In the genomic region with DNA sequence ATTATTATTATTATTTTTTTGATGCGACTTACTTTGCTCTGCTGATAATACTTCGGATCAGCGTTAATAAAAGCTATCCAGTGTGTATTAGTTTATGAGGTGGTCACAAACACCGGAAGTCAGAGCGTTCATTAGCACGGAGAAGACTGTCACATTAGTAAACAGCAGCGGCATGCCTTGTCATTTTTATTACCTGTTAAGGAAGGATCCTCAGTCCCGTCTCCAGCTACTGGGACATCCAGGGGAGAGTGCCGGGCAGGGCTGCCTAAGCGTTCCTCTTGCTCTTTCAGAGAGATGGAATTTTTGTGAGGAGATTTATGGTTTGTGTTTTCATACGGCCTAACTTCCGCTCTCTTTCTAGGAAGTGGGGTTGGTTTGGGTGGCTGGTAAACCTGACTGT, we compare ENCODE assay signal across 36 mouse cellular contexts. TPM values are rescaled to one million over a fixed set of nuclear protein-coding genes. Genes with fewer than 3 reads are reported as not detected.
DNase-seq lines count a peak whose midpoint lies in the region; ATAC-seq and TF ChIP-seq lines count a peak whose summit lies in the region.
"Had no signal": no experiment of that assay in that cellular context is flagged by ENCODE, and none has a peak within 500 bp of the region (broad histone marks: within the 10 kb centered on the region; RNA-seq: fewer than 3 reads in every experiment).

No protein-coding gene starts in this region.

- no peak for TF ChIP-seq CTCF in lung, embryonic 14.5 days (IDR thresholded peaks at IDR 0.05; ENCODE audit: low read depth)
- TF ChIP-seq CTCF in testis, adult 2 months (IDR thresholded peaks at IDR 0.05; ENCODE audit: control insufficient read depth, insufficient read depth, insufficient replicate concordance, low read depth, low read length): no peak
- TF ChIP-seq CTCF in intestine, postnatal 0 days (IDR thresholded peaks at IDR 0.05; ENCODE audit: low read depth): no peak

- peak; percentile 81 for ATAC-seq in lung, embryonic 14.5 days (ENCODE audit: insufficient read depth)
- ATAC-seq in intestine, postnatal 0 days: no peak
- ATAC-seq: forebrain, postnatal 0 days; inflammation-experienced regulatory T-cells, adult 6 months had no signal

- peak; percentile 60 for DNase-seq in lung, embryonic 14.5 days
- DNase-seq in lung, postnatal 25 days (ENCODE audit: low spot score): no peak
- no peak for DNase-seq in testis, postnatal 14 days (ENCODE audit: low spot score)
- no peak for DNase-seq in frontal cortex, adult 2 months (ENCODE audit: extremely low spot score in 1 of 2, low spot score in 1 of 2)
- DNase-seq in urinary bladder, postnatal 10 days (ENCODE audit: low spot score): no peak
- DNase-seq: adrenal gland, postnatal 25 days; B cell, adult 2 months; cerebellum, adult 18-20 months; cerebellum, postnatal 10 days; forebrain, postnatal 0 days; gastrocnemius, postnatal 25 days; heart, adult 18-20 months; heart, postnatal 14 days; kidney, adult 9 months; kidney, postnatal 25 days; liver; lung, postnatal 10 days; retina, postnatal 1 day; right cerebral cortex, postnatal 14 days; thymus, postnatal 14 days had no signal

- H3K4me2 ChIP-seq in lung, embryonic 14.5 days: peak overlapping the region; percentile 37
- peak overlapping the region; percentile 3; the same call in 1 of the 2 replicates for H3K4me2 ChIP-seq in intestine, postnatal 0 days (replicated peaks; ENCODE audit: low read depth)
- H3K4me2 ChIP-seq: embryonic facial prominence, embryonic 13.5 days; hindbrain, embryonic 15.5 days; midbrain, embryonic 12.5 days had no signal

- WGBS in lung, embryonic 14.5 days: 33% methylated on average over 12 of the region's 12 CpGs
- WGBS in intestine, postnatal 0 days: 43% methylated on average over 12 of the region's 12 CpGs

- no peaks in the 10 kb centered on the region for H3K36me3 ChIP-seq in lung, embryonic 14.5 days (ENCODE audit: insufficient read depth)
- no peaks in the 10 kb centered on the region for H3K36me3 ChIP-seq in testis, adult 2 months (ENCODE audit: control insufficient read depth, insufficient read depth, low read length)
- H3K36me3 ChIP-seq in intestine, postnatal 0 days (ENCODE audit: control insufficient read depth, insufficient read depth): no peaks in the 10 kb centered on the region
- H3K36me3 ChIP-seq: embryonic facial prominence, embryonic 13.5 days; forebrain, embryonic 10.5 days; hindbrain, embryonic 10.5 days; hindbrain, embryonic 15.5 days; midbrain, embryonic 12.5 days had no signal

- H3K27ac ChIP-seq in lung, embryonic 14.5 days (ENCODE audit: low read depth): no peak overlapping the region
- H3K27ac ChIP-seq in testis, adult 2 months (ENCODE audit: control insufficient read depth, insufficient read depth, low read depth, low read length): no peak overlapping the region
- H3K27ac ChIP-seq in intestine, postnatal 0 days (ENCODE audit: low read depth, low read length): no peak overlapping the region
- H3K27ac ChIP-seq: embryonic facial prominence, embryonic 13.5 days; forebrain, embryonic 10.5 days; hindbrain, embryonic 10.5 days; hindbrain, embryonic 15.5 days; left cerebral cortex, adult 2 months; liver, embryonic 14.5 days; midbrain, embryonic 12.5 days had no signal

- peaks cover 5% of the 10 kb centered on the region; the same call in 1 of the 2 replicates for H3K4me1 ChIP-seq in lung, embryonic 14.5 days (ENCODE audit: insufficient read depth)
- H3K4me1 ChIP-seq in testis, adult 2 months (ENCODE audit: control insufficient read depth, insufficient read depth, low read length): peaks cover 5% of the 10 kb centered on the region; the same call in 1 of the 2 replicates
- no peaks in the 10 kb centered on the region for H3K4me1 ChIP-seq in intestine, postnatal 0 days (replicated peaks; ENCODE audit: control insufficient read depth, insufficient read depth, low read length)
- H3K4me1 ChIP-seq: embryonic facial prominence, embryonic 13.5 days; forebrain, embryonic 10.5 days; hindbrain, embryonic 10.5 days; hindbrain, embryonic 15.5 days; megakaryocyte, embryonic 14.5 days; midbrain, embryonic 12.5 days had no signal

- TF ChIP-seq POLR2A in testis, adult 2 months (IDR thresholded peaks at IDR 0.05; ENCODE audit: control insufficient read depth, low read depth, low read length): no peak

- no peak overlapping the region for H3K4me3 ChIP-seq in lung, embryonic 14.5 days (ENCODE audit: low read depth, low read length)
- peak overlapping the region; percentile 37 for H3K4me3 ChIP-seq in testis, adult 2 months (ENCODE audit: control insufficient read depth, low read depth, low read length)
- no peak overlapping the region for H3K4me3 ChIP-seq in intestine, postnatal 0 days (ENCODE audit: low read depth, low read length)
- H3K4me3 ChIP-seq: embryonic facial prominence, embryonic 13.5 days; forebrain, embryonic 10.5 days; hindbrain, embryonic 10.5 days; hindbrain, embryonic 15.5 days; left cerebral cortex, adult 2 months; megakaryocyte, embryonic 14.5 days; midbrain, embryonic 12.5 days had no signal

- H3K27me3 ChIP-seq in lung, embryonic 14.5 days (ENCODE audit: insufficient read depth, low read length): peaks cover 4% of the 10 kb centered on the region; the same call in 1 of the 2 replicates
- H3K27me3 ChIP-seq in testis, adult 2 months (ENCODE audit: control insufficient read depth, insufficient read depth, low read length): no peaks in the 10 kb centered on the region; the same call in 1 of the 2 replicates
- no peaks in the 10 kb centered on the region for H3K27me3 ChIP-seq in intestine, postnatal 0 days (replicated peaks; ENCODE audit: control insufficient read depth, insufficient read depth, low read length)
- H3K27me3 ChIP-seq: embryonic facial prominence, embryonic 13.5 days; hindbrain, embryonic 15.5 days; midbrain, embryonic 12.5 days had no signal

- no peaks in the 10 kb centered on the region for H3K9me3 ChIP-seq in lung, embryonic 14.5 days (ENCODE audit: low read depth, low read length)
- H3K9me3 ChIP-seq in intestine, postnatal 0 days (ENCODE audit: control insufficient read depth): no peaks in the 10 kb centered on the region
- H3K9me3 ChIP-seq: embryonic facial prominence, embryonic 13.5 days; forebrain, embryonic 10.5 days; hindbrain, embryonic 10.5 days; hindbrain, embryonic 15.5 days; megakaryocyte, embryonic 14.5 days; midbrain, embryonic 12.5 days had no signal

- no peak overlapping the region for H3K9ac ChIP-seq in lung, embryonic 14.5 days
- H3K9ac ChIP-seq in intestine, postnatal 0 days (ENCODE audit: low read depth, low read length): no peak overlapping the region
- H3K9ac ChIP-seq: embryonic facial prominence, embryonic 13.5 days; forebrain, postnatal 0 days; hindbrain, embryonic 15.5 days; liver, embryonic 14.5 days; midbrain, embryonic 12.5 days had no signal

RNA-seq across cellular contexts. Expression of a gene that starts 45.0 kb away (rescaled TPM):
- polyA plus RNA-seq in lung, embryonic 14.5 days (2014; fragmentation: Nextera tagmentation; extraction: Ambion mirVana): not detected in 2 replicates
- 0.41 and 0.54 TPM in 2 replicates for polyA plus RNA-seq in testis, adult 2 months (2012; rRNA removed)
- polyA plus RNA-seq in intestine, postnatal 0 days (2015; fragmentation: Nextera tagmentation; extraction: Ambion mirVana): not detected in 2 replicates
- not detected in 2 replicates for polyA plus RNA-seq in frontal cortex, adult 2 months (2012; rRNA removed)
- polyA plus RNA-seq: embryonic facial prominence, embryonic 13.5 days; forebrain, embryonic 10.5 days; forebrain, postnatal 0 days; heart, embryonic 14.5 days; hindbrain, embryonic 10.5 days; hindbrain, embryonic 15.5 days; inflammation-experienced regulatory T-cells, adult 6 months; liver, embryonic 14.5 days; midbrain, embryonic 12.5 days; neural tube, embryonic 14.5 days; small intestine, adult 2 months; stomach, embryonic 14.5 days; urinary bladder, adult 2 months had no signal

RNA-seq across cellular contexts. Expression of a gene that starts 45.7 kb away (rescaled TPM):
- 4.9 and 7.2 TPM in 2 replicates for polyA plus RNA-seq in lung, embryonic 14.5 days (2014; fragmentation: Nextera tagmentation; extraction: Ambion mirVana)
- 0.26 and 0.36 TPM in 2 replicates for polyA plus RNA-seq in testis, adult 2 months (2012; rRNA removed)
- polyA plus RNA-seq in intestine, postnatal 0 days (2015; fragmentation: Nextera tagmentation; extraction: Ambion mirVana): 2.1 and 2.5 TPM in 2 replicates
- 10.8 and 12.8 TPM in 2 replicates for polyA plus RNA-seq in frontal cortex, adult 2 months (2012; rRNA removed)
- polyA plus RNA-seq: inflammation-experienced regulatory T-cells, adult 6 months had no signal
